Mouse (Mus musculus) lung, adult 2 months (tissue): ENCODE measurements around the gene Dst. TPM values are rescaled to one million over a fixed set of nuclear protein-coding genes. Genes with fewer than 3 reads are reported as not detected.

Source experiments
- DNase-seq: peaks from one replicate; pipeline ENCODE4 v3.0.0; 2022
- H3K4me1 ChIP-seq: fragments of 200-500 bp; 2 replicates; pipeline ENCODE4 v1.6.1; 2011; ENCODE audit warnings: low read length; ENCODE audit not compliant: control insufficient read depth, insufficient read depth
- H3K4me3 ChIP-seq: fragments of 200-500 bp; replicated peaks from 2 replicates; pipeline ENCODE3; 2011; ENCODE audit warnings: low read depth, mild to moderate bottlenecking, control low read depth, low read length; ENCODE audit errors: extremely low read depth
- CTCF ChIP-seq: fragments of 200-500 bp; IDR thresholded peaks from 2 replicates; pipeline ENCODE4 v1.5.1; 2011; ENCODE audit warnings: mild to moderate bottlenecking, low read length, control low read depth; ENCODE audit not compliant: insufficient read depth
- POLR2A ChIP-seq: fragments of 200-500 bp; IDR thresholded peaks from 2 replicates; pipeline ENCODE4 v1.6.1; 2011; ENCODE audit warnings: low read depth, mild to moderate bottlenecking, control low read depth, low read length, borderline replicate concordance; ENCODE audit errors: extremely low read depth
- WGBS: fragments of 180-500 bp; shearing (Covaris S2); methylation state at CpG from one replicate; pipeline ENCODE4 v1.1.7; 2018; 5-methylcytosine and 5-hydroxymethylcytosine counted together
- polyA plus RNA-seq: library from polyadenylated mRNA; depleted of rRNA; stranded (reverse); fragments of >200 nt; gene quantifications from 2 replicates; pipeline ENCODE4 v1.2.3, GENCODE M21; 2012

Gene Dst
- polyA plus RNA-seq, 1 experiment: 55.4 TPM

- TF ChIP-seq CTCF (no peak), POLR2A (no peak)
- Histone ChIP-seq H3K4me1 (no peaks in the 10 kb centered on the region), H3K4me3 (no peak overlapping the region)
- DNase-seq: no peak
- WGBS: 53% methylated on average over 4 of the region's 4 CpGs
These were observed 11.4 kb upstream of the Dst start for GRCm38 (mm10) chr1:33896666-33897065.

GRCm38 (mm10) chr1:33897426-33897825 is 10.6 kb upstream of the Dst start:
- Histone ChIP-seq H3K4me3 (no peak overlapping the region), H3K4me1 (no peaks in the 10 kb centered on the region)
- TF ChIP-seq CTCF (no peak), POLR2A (no peak)
- no peak for DNase-seq
- 75% methylated on average over 11 of the region's 11 CpGs for WGBS

- TF ChIP-seq POLR2A: no peak
- TF ChIP-seq CTCF: no peak
- no peak for DNase-seq
- WGBS: 84% methylated on average over 6 of the region's 6 CpGs
- no peaks in the 10 kb centered on the region for H3K4me1 ChIP-seq
- no peak overlapping the region for H3K4me3 ChIP-seq
These were observed 9.7 kb upstream of the Dst start for GRCm38 (mm10) chr1:33898373-33898772.

DNA sequence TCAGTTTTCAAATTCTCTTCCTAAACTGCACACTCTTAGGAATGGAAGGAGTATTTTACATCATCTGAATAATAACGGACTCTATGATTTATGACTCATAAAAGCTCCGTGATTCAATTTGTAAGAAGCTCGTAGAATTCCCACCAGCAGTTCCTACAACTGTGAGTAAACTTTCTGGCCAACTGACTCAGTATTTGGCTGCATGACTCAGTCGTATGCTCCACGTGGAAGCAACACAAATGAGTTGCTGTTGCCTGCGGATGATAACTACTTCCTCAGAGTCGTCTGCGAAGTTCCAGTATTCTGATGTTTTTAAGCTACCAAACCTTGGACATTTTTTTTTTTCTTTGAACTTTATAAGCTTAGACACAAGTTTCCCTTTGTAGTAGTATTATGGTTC is 7.8 kb upstream of the Dst start:
- DNase-seq: no peak
- H3K4me1 ChIP-seq: no peaks in the 10 kb centered on the region
- WGBS: 68% methylated on average over 8 of the region's 8 CpGs
- TF ChIP-seq POLR2A (no peak), CTCF (no peak)
- no peak overlapping the region for H3K4me3 ChIP-seq

DNA sequence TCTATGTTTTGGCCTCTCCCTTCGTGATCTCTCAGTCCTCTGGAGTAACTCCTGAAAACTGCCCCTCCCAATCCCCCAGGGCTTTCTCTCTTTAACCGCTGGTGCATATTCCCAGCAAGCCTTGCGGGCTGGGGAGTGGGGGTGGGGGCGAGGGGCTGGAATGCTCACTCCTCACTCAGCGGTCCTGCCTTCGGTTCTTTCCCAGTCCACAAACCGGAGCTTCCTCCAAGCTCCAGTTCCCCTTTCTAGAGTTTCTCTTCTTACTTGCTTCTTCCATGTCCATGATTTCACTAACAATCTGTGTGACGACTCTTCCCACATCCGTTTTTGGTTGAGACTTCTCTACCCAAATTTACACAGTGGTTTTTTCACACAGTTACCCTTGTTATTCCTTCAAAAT is 4.4 kb upstream of the Dst start:
- no peak overlapping the region for H3K4me3 ChIP-seq
- 17% methylated on average over 9 of the region's 9 CpGs for WGBS
- no peak for TF ChIP-seq CTCF
- TF ChIP-seq POLR2A: no peak
- peaks cover 5% of the 10 kb centered on the region; the same call in 1 of the 2 replicates for H3K4me1 ChIP-seq
- DNase-seq: no peak

- H3K4me3 ChIP-seq: no peak overlapping the region
- WGBS: 24% methylated on average over 10 of the region's 10 CpGs
- DNase-seq: no peak
- TF ChIP-seq POLR2A: no peak
- no peak for TF ChIP-seq CTCF
- peaks cover 5% of the 10 kb centered on the region; the same call in 1 of the 2 replicates for H3K4me1 ChIP-seq
These were observed 1.8 kb upstream of the Dst start for GRCm38 (mm10) chr1:33906216-33906615.

DNA sequence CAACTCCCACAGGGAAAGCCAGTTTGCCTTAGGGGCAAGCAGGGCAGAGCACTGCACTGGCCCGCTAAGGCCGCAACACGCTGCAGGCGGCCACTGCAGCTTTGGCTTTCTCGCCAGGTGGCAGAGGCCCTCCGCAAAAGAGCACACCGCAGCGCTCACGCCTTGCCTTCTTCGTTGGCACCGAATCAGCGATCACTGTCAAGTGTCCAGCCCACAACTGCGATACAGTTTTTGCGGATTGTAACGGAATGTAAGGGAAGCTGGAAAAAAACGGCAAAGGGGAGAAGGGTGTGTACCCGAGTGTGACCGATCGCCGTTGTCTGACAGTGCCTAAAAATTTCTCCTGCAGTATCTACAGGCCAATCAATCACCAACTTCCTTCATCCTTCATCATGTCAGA is 1.1 kb upstream of the Dst start:
- TF ChIP-seq POLR2A (no peak), CTCF (no peak)
- Histone ChIP-seq H3K4me3 (peak overlapping the region; percentile 42), H3K4me1 (peaks cover 5% of the 10 kb centered on the region; the same call in 1 of the 2 replicates)
- DNase-seq: no peak
- 8% methylated on average over 20 of the region's 20 CpGs for WGBS

- peak; percentile 46 for DNase-seq
- peak within 1 kb of the TSS; percentile 42 for H3K4me3 ChIP-seq
- WGBS: under 1% methylated on average over 105 of the region's 110 CpGs
- TF ChIP-seq POLR2A (no peak), CTCF (no peak)
- H3K4me1 ChIP-seq: peaks cover 5% of the 10 kb centered on the region; the same call in 1 of the 2 replicates
These were observed 419 bp upstream of the Dst start, which contains the start of gene Bend6 for GRCm38 (mm10) chr1:33907421-33908190. Bend6 (minus strand) TSS chr1:33907816.

DNA sequence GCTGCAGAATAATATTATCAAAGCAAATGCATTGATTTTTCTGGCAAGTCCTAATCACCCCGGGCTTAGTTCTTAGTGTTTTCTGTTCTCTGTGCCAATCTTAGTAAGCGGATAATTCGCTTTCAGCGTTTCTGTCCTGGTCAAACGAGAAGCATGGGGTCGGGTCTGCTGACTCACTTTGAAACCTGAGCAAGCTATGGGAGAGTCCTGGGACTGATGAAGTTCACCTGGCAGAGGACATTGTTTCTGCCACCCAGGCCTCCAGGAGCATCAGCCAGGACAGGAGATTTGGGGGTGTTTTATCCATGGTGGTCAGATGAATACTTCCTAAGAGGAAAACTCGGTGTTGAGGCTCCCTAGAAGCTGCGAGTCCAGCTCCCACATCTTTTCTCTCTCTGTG is 3.6 kb downstream of the Dst start:
- peaks cover 5% of the 10 kb centered on the region; the same call in 1 of the 2 replicates for H3K4me1 ChIP-seq
- no peak overlapping the region for H3K4me3 ChIP-seq
- no peak for DNase-seq
- WGBS: 72% methylated on average over 8 of the region's 8 CpGs
- no peak for TF ChIP-seq POLR2A
- no peak for TF ChIP-seq CTCF

- DNase-seq: no peak
- TF ChIP-seq POLR2A (no peak), CTCF (no peak)
- Histone ChIP-seq H3K4me1 (no peaks in the 10 kb centered on the region), H3K4me3 (no peak overlapping the region)
- 85% methylated on average over 5 of the region's 5 CpGs for WGBS
These were observed 8.5 kb downstream of the Dst start for GRCm38 (mm10) chr1:33916554-33916953.
